Mouse (Mus musculus) activated CD4-positive, CD25-positive, alpha-beta regulatory T cell, adult 9 weeks (primary cell): Measurements from ENCODE around the gene Ocrl. TPM values are rescaled to one million over a fixed set of nuclear protein-coding genes. Genes with fewer than 3 reads are reported as not detected.

Source experiments
- polyA plus RNA-seq: library from polyadenylated mRNA; unstranded; fragments of 100-300 nt; shearing (Covaris generic); gene quantifications from one replicate; pipeline ENCODE4 v1.2.1, GENCODE M21; 2017

Ocrl gene
- polyA plus RNA-seq, result 11.5 TPM

DNA sequence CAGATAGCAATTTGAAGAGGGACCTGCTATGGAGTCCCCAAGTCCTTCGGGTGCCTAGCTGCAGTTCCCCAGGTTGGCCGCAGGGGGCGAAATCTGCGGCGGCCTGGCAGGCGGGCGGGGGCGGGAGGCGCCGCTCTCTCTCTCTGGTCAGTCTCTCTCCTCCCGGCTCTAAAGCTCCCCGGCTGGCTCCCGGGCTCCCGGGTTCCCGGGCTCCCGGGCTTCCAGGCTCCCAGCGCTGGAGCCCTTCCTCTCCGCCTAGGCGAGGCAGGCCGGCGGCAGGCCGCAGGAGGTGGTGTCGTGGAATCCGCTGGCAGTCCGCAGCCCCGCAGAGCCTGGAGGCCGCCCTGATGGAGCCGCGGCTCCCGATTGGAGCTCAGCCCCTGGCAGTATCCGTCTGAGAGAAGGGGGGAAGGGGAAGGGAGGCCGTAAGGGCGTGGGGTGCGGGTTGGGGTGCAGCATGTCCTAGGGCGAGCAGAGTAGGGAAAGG, at the start of gene Ocrl:
Gene Ocrl (plus strand): TSS at position 82 of the 487 bp plus-strand sequence.

DNA sequence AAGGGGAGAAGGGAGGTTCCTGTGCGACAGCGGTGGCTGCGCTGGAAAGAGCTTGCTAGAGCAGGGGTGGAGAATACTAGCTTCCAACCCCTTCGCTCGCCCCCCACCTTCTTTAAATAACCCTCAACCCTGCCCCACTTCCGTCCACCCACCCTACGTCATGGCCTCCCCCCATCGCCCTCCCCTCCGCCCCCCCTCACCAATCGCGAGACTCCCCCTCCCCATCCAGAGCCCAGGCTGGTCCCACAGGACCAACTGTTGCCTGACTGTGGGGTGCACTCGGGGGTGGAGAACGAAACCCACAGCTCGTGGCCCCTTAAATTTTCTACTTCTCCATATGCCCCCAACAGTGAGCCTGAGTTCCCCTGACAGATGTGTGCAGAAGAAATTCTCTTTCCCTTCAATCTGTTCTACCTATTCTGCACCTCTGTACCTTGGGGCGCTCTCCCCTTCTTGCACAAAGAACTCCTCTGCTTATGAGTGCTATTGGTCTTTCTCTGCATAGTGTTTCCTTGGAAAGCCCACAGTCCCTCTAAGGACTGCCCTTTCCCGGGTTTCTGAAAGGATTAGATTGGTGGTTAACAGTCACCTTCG, 19.7 kb upstream of the Ocrl start, which contains the start of gene Smarca1:
Gene Smarca1 (minus strand): TSS at position 544 of the 594 bp plus-strand sequence.

Other genes starting within 250 kb of the Ocrl start
- gene Smarca1, start 19.4 kb upstream of the Ocrl start, polyA plus RNA-seq, result not detected
- 0.17 TPM for gene Apln, start 122.5 kb downstream of the Ocrl start, polyA plus RNA-seq
- gene Xpnpep2, start 196.3 kb downstream of the Ocrl start, polyA plus RNA-seq, result 0.42 TPM
- gene Sash3, start 234.0 kb downstream of the Ocrl start, polyA plus RNA-seq, result 503 TPM